Mouse (Mus musculus) intestine, embryonic 14.5 days (tissue): ENCODE data around the gene Fam221b. TPM values are rescaled to one million over a fixed set of nuclear protein-coding genes. Genes with fewer than 3 reads are reported as not detected.
A peak's percentile ranks its signal among the peaks of the same experiment; 100 is the strongest.

Experiments
- ATAC-seq: fragments of 200-750 bp; cut with Nextera tagmentation; replicated peaks from 2 replicates; pipeline ENCODE4 v1.8.0; 2017; ENCODE audit warnings: low read depth, moderate number of reproducible peaks, moderate TSS enrichment, moderate library complexity; ENCODE audit not compliant: low FRiP score, low TSS enrichment
- DNase-seq: peaks from one replicate; pipeline ENCODE4 v3.0.0-alpha.2; 2018; ENCODE audit warnings: low spot score
- H3K27ac ChIP-seq: fragments of 300-500 bp; sonication (generic); 2 replicates; pipeline ENCODE4 v1.5.1; 2014; ENCODE audit warnings: low read depth, mild to moderate bottlenecking, control low read depth
- H3K27me3 ChIP-seq: fragments of 300-500 bp; sonication (generic); replicated peaks from 2 replicates; pipeline ENCODE4 v1.6.1; 2014; ENCODE audit warnings: low read length, control low read depth; ENCODE audit not compliant: control insufficient read depth, insufficient read depth
- H3K36me3 ChIP-seq: fragments of 300-500 bp; sonication (generic); 2 replicates; pipeline ENCODE4 v1.6.1; 2014; ENCODE audit warnings: low read length, control low read depth; ENCODE audit not compliant: control insufficient read depth, insufficient read depth
- H3K4me1 ChIP-seq: fragments of 300-500 bp; sonication (generic); replicated peaks from 2 replicates; pipeline ENCODE4 v1.6.1; 2014; ENCODE audit warnings: low read length, control low read depth, mixed read lengths; ENCODE audit not compliant: control insufficient read depth, insufficient read depth
- H3K4me2 ChIP-seq: fragments of 300-500 bp; sonication (generic); 2 replicates; pipeline ENCODE4 v1.6.1; 2014; ENCODE audit warnings: low read length
- H3K4me3 ChIP-seq: fragments of 300-500 bp; sonication (generic); 2 replicates; pipeline ENCODE4 v1.5.1; 2014; ENCODE audit warnings: low read depth, low read length, control low read depth, mixed read lengths
- H3K9ac ChIP-seq: fragments of 300-500 bp; sonication (generic); 2 replicates; pipeline ENCODE4 v1.6.1; 2014; ENCODE audit warnings: mild to moderate bottlenecking, low read length
- H3K9me3 ChIP-seq: fragments of 300-500 bp; sonication (generic); 2 replicates; pipeline ENCODE4 v1.6.1; 2016; ENCODE audit warnings: low read length, control low read depth; ENCODE audit not compliant: control insufficient read depth
- WGBS: fragments of 180-500 bp; shearing (Covaris S2); extraction: QIAGEN DNeasy Blood & Tissue Kit; methylation state at CpG from one replicate; pipeline ENCODE4 v1.1.7; 2014; 5-methylcytosine and 5-hydroxymethylcytosine counted together
- polyA plus RNA-seq: library from polyadenylated mRNA; unstranded; fragments of >200 nt; fragmentation: Nextera tagmentation; extraction: Ambion mirVana; gene quantifications from 2 replicates; pipeline ENCODE4 v1.2.1, GENCODE M21; 2014

Fam221b gene
- polyA plus RNA-seq, 1 experiment from 2014 or later: 3.9 TPM

- no peak within 1 kb of the TSS for H3K9ac ChIP-seq
- no peak within 1 kb of the TSS for H3K27ac ChIP-seq
- H3K36me3 ChIP-seq: 0 out of 2 replicates have a peak, but pooled peaks cover 4% of the 10 kb centered on the region
- H3K4me3 ChIP-seq: peak within 1 kb of the TSS; percentile 22
- ATAC-seq (no peak), DNase-seq (peak; percentile 69)
- 20% methylated on average over 24 of the region's 24 CpGs for WGBS
- H3K4me1 ChIP-seq: peaks cover 7% of the 10 kb centered on the region
- H3K4me2 ChIP-seq: peak within 1 kb of the TSS; percentile 45
- H3K9me3 ChIP-seq: peaks cover 7% of the 10 kb centered on the region
- H3K27me3 ChIP-seq: no peaks in the 10 kb centered on the region
Observed at GRCm38 (mm10) chr4:43653161-43654015, 15.6 kb downstream of the Fam221b start, which contains the start of gene Spag8. Gene Spag8, minus strand, starts transcription at chr4:43653594.

- no peak overlapping the region for H3K4me3 ChIP-seq
- WGBS: 87% methylated on average over 4 of the region's 4 CpGs
- 0 out of 2 replicates have a peak, but pooled peaks cover 5% of the 10 kb centered on the region for H3K36me3 ChIP-seq
- no peak overlapping the region for H3K27ac ChIP-seq
- H3K4me2 ChIP-seq: no peak overlapping the region
- H3K27me3 ChIP-seq: no peaks in the 10 kb centered on the region
- DNase-seq (no peak), ATAC-seq (no peak)
- H3K9me3 ChIP-seq: peaks cover 7% of the 10 kb centered on the region
- H3K4me1 ChIP-seq: peaks cover 7% of the 10 kb centered on the region
- no peak overlapping the region for H3K9ac ChIP-seq
Observed at GRCm38 (mm10) chr4:43652726-43653125, 16.2 kb downstream of the Fam221b start.

GRCm38 (mm10) chr4:43649783-43650182 lies 19.2 kb downstream of the Fam221b start:
- ATAC-seq: no peak
- H3K4me3 ChIP-seq: no peak overlapping the region
- no peak overlapping the region for H3K27ac ChIP-seq
- H3K9ac ChIP-seq: no peak overlapping the region
- no peak overlapping the region for H3K4me2 ChIP-seq
- no peak for DNase-seq
- H3K9me3 ChIP-seq: peaks cover 7% of the 10 kb centered on the region
- no peaks in the 10 kb centered on the region for H3K27me3 ChIP-seq
- H3K36me3 ChIP-seq: 0 out of 2 replicates have a peak, but pooled peaks cover 12% of the 10 kb centered on the region
- 95% methylated on average over 3 of the region's 3 CpGs for WGBS
- no peaks in the 10 kb centered on the region; the same call in 1 of the 2 replicates for H3K4me1 ChIP-seq

GRCm38 (mm10) chr4:43640491-43640890 lies 28.5 kb downstream of the Fam221b start:
- no peak for DNase-seq
- no peak for ATAC-seq
- 77% methylated on average over 6 of the region's 6 CpGs for WGBS

GRCm38 (mm10) chr4:43640076-43640475 lies 28.9 kb downstream of the Fam221b start:
- Histone ChIP-seq H3K4me3 (no peak overlapping the region), H3K4me2 (no peak overlapping the region), H3K27ac (no peak overlapping the region), H3K9me3 (no peaks in the 10 kb centered on the region), H3K27me3 (no peaks in the 10 kb centered on the region), H3K36me3 (0 out of 2 replicates have a peak, but pooled peaks cover 4% of the 10 kb centered on the region), H3K9ac (no peak overlapping the region), H3K4me1 (no peaks in the 10 kb centered on the region)
- DNase-seq: no peak
- no peak for ATAC-seq
- WGBS: 67% methylated on average over 9 of the region's 9 CpGs

More at GRCm38 (mm10) chr4:43640491-43640890, 28.5 kb downstream of the Fam221b start:
- Histone ChIP-seq H3K4me1 (no peaks in the 10 kb centered on the region), H3K27ac (no peak overlapping the region), H3K27me3 (no peaks in the 10 kb centered on the region), H3K9me3 (no peaks in the 10 kb centered on the region), H3K4me3 (no peak overlapping the region), H3K9ac (no peak overlapping the region), H3K4me2 (no peak overlapping the region), H3K36me3 (0 out of 2 replicates have a peak, but pooled peaks cover 4% of the 10 kb centered on the region)

- Histone ChIP-seq H3K27ac (no peak overlapping the region), H3K36me3 (no peaks in the 10 kb centered on the region), H3K9me3 (no peaks in the 10 kb centered on the region), H3K4me2 (no peak overlapping the region), H3K9ac (no peak overlapping the region), H3K4me1 (peaks cover 14% of the 10 kb centered on the region), H3K27me3 (no peaks in the 10 kb centered on the region), H3K4me3 (no peak overlapping the region)
- 76% methylated on average over 6 of the region's 6 CpGs for WGBS
- ATAC-seq (no peak), DNase-seq (peak; percentile 44)
Observed at GRCm38 (mm10) chr4:43636751-43637150, 32.2 kb downstream of the Fam221b start.

- ATAC-seq: no peak
- Histone ChIP-seq H3K4me2 (no peak overlapping the region), H3K4me3 (no peak overlapping the region), H3K36me3 (no peaks in the 10 kb centered on the region), H3K27ac (no peak overlapping the region), H3K4me1 (peaks cover 24% of the 10 kb centered on the region), H3K9me3 (no peaks in the 10 kb centered on the region), H3K9ac (no peak overlapping the region), H3K27me3 (no peaks in the 10 kb centered on the region)
- 92% methylated on average over 7 of the region's 7 CpGs for WGBS
- peak; percentile 34 for DNase-seq
Observed at GRCm38 (mm10) chr4:43634621-43635374, 34.1 kb downstream of the Fam221b start.

GRCm38 (mm10) chr4:43633736-43634135 lies 35.2 kb downstream of the Fam221b start:
- 96% methylated on average over 2 of the region's 2 CpGs for WGBS

More at GRCm38 (mm10) chr4:43633736-43634135, 35.2 kb downstream of the Fam221b start:
- Histone ChIP-seq H3K27me3 (no peaks in the 10 kb centered on the region), H3K4me3 (no peak overlapping the region), H3K36me3 (no peaks in the 10 kb centered on the region), H3K4me2 (no peak overlapping the region), H3K9ac (no peak overlapping the region), H3K27ac (no peak overlapping the region), H3K4me1 (peaks cover 24% of the 10 kb centered on the region), H3K9me3 (no peaks in the 10 kb centered on the region)
- ATAC-seq (no peak), DNase-seq (peak; percentile 45)
